Mouse (Mus musculus): ENCODE measurements at regions not wholly inside any gene's neighbourhood (a gene's known extent, or its start where the extent isn't known, plus 50 kb on each side); places are given as distances from the start of the nearest gene placed in this dataset.
"Not testable (repeated sequence)": the region's sequence is repeated elsewhere in the genome, so short reads cannot be mapped to it uniquely, and the experiment has no call there.

DNA sequence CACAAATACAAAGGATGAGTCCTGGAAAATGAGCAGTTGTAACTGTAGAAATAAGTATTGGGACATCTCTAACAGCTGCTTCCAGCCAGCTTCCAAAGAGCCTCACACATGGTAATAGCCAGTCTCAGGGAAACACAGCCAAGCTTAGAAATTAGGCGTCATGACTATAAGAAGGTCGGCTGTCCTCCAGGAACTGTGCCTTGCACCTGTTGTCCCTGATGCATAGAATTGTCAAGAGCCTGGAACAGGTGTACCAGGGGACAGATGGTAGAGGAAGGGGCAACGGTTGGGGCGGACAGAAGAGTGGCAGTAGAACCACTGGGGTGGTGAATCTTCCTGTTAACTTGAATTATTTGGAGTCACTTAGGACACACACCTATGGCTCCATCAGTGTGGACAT lies 162.1 kb downstream of the Trib2 start:
- DNase-seq (ENCODE audit: low spot score in 2 of 2): no peak

- no peak for DNase-seq (ENCODE audit: low spot score in 2 of 2)
Observed at GRCm38 (mm10) chr12:15653357-15653763, 163.4 kb downstream of the Trib2 start.

DNA sequence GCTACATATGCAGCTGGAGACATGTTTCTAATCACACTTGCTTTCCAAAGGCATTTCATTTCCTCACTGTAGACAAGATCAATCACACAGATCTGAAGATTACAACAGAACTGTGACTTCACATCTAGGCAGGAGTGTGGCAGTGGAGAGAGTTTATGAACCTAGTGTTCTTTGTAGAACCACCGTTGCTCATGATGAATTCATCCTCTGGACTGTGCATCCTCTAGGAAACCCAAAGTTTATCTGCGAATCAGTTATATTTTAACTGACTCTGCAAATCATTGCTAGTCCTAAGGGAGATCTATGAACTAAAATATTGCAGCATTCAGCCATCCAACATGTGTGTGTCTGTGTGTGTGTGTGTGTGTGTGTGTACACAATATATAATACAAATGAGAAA lies 165.4 kb downstream of the Trib2 start:
- no peak for DNase-seq (ENCODE audit: low spot score in 2 of 2)

DNA sequence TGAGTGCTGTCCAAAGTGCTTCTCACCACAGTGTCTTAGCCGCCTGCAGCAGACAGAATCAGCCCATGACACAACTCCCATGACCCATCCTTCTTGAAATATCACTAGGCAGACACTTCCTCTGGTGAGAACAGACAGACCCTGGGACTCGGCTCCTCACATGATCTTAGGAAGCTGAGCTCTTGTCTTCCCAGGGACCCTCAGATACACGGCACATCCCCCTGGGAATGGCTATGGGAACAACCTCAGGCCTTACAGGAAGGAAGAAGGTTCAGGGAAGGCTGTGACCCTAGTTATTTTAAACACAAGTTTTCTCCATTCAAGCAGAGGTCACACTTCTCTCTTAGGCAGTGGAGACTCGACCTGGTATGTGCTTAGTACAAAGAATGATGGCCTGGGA lies 166.8 kb downstream of the Trib2 start:
- DNase-seq (ENCODE audit: low spot score in 2 of 2): no peak

DNA sequence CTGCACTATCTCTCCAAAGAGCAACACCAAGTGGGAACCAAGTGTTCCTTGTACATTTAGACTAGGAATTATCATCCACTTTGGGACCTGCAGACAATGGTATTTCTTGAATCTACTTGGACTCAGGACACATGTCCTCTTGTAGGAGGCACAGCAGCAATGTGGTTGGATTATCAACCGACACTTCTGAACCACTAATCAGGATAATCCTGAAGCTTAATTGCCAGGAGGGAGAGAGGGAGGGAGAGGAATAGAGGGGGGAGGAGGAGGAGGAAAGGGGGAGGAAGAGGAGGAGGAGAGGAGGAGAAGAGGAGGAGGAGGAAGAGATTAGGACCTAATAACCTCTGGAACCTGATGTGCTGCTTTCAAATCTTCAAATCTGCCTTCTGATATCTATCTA lies 167.5 kb downstream of the Trib2 start:
- DNase-seq (ENCODE audit: low spot score in 2 of 2): no peak

DNA sequence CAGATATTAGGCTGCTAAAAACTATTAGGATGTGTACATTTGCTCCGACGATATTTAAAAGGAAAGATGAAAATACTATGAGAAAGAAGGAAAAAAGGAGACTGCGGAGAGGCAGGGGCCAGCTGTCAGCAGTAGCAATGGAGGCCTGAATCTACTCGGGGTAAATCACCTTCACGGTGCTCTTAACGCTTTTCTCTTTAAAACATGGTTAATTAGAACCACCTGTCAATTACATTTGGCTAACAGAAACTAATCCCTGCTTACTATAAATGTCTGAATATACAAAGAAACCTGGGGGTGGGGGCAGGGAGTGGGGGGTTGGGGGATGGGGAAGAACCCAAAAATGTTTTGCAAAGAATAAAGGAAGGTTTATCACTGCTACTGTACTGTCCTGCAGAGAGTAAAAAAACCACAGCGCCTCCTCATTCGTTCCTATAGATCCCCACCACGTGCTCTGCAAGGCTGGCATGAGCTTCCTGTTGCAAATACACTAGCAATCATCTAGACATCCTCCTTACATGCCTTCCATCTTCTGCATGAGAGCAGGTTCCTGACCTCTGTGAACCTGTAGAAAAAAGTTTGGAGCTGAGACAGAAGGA lies 172.5 kb downstream of the Trib2 start:
- no peak for DNase-seq (ENCODE audit: low spot score in 2 of 2)

GRCm38 (mm10) chr12:15643669-15644068 lies 173.1 kb downstream of the Trib2 start:
- no peak for DNase-seq (ENCODE audit: low spot score in 2 of 2)

DNA sequence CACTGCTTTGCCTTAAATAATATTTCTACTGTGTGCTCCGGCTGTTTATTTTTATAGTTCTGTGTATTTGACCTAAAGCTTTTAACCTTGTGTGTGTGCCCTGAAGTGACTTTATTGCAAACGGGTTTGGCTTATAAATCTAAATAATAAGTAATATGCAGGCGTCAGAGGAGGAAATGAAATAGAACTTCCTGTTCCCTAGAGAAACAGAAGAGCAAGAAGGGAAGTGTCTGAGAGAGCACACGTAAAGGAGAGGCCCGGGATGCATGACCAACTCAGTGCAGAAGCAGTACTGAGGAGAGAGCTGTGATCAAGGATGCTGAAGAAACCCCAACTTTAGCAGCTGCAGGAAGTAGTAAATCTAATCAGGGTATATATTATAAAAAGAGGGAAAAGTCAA lies 176.4 kb downstream of the Trib2 start:
- no peak for DNase-seq (ENCODE audit: low spot score in 2 of 2)

DNA sequence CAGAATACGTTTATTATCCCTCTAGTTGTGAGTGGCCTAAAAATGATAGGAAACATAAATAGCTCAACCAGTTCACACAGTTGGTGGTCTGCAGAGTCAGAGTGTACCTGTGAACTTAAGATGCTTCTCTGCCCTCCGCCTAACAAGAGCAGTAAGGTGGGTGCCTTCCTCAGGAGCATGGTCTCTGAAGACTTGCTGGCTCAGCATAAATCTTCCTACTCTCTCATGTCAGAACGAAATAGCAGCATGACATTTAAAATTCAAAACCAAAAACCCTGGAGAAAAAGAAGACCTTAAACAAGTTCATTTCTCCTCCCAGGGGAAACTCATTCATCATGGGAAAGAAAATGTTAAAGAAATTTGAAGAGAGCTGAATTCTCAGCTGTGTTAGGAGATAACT lies 186.8 kb downstream of the Trib2 start:
- no peak for DNase-seq (ENCODE audit: low spot score in 2 of 2)

GRCm38 (mm10) chr12:15619521-15619920 lies 197.2 kb downstream of the Trib2 start:
- DNase-seq (ENCODE audit: low spot score in 2 of 2): no peak

DNA sequence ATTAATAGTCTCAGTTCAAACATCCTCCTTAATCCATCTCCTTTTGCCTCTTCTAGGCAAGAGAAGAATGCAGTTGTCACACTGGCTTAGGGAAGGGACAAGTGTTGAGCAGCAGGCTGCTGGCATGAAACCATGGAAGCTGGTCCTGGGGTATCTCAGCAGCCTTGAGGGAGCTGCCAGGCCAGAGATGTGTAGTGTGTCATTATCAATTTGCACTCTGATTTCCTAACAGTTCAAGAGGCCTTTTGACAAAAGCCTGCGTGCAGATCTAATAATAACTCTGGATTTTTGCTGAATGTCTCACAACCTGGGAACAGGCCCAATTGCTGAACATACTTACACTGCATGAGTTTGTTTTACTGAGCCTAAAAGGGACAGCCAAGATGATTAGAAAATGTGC lies 199.4 kb downstream of the Trib2 start:
- no peak for DNase-seq (ENCODE audit: low spot score in 2 of 2)

GRCm38 (mm10) chr12:15611847-15612580 lies 204.7 kb downstream of the Trib2 start:
- DNase-seq (ENCODE audit: low spot score in 2 of 2): no peak

GRCm38 (mm10) chr12:15607091-15607490 lies 209.6 kb downstream of the Trib2 start:
- DNase-seq (ENCODE audit: low spot score in 2 of 2): no peak

- no peak for DNase-seq (ENCODE audit: low spot score in 2 of 2)
Observed at GRCm38 (mm10) chr12:15606095-15606494, 210.6 kb downstream of the Trib2 start.

DNA sequence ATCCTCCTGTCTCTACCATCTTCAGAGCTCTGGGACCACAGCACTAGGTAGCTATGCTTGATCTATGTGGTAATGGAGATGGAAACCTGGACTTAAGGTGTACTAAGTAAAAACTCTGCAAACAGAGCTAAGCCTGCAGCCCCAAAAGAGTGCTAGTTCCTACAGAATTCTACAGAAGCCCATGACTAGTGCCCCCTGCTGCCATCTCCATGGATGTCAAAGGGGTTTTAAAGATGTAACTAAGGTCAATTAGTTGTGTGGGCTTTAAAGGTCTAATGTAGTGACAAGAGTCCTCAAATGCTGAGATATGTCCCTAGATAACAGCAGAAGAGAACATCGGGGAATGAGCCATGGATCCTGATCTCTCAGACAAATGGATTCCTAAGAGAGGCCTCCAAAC lies 212.1 kb downstream of the Trib2 start:
- no peak for DNase-seq (ENCODE audit: low spot score in 2 of 2)

- DNase-seq (ENCODE audit: low spot score in 2 of 2): no peak
Observed at GRCm38 (mm10) chr12:15603885-15604284, 212.8 kb downstream of the Trib2 start.

- DNase-seq (ENCODE audit: low spot score in 2 of 2): no peak
Observed at GRCm38 (mm10) chr12:15603319-15603718, 213.4 kb downstream of the Trib2 start.

DNA sequence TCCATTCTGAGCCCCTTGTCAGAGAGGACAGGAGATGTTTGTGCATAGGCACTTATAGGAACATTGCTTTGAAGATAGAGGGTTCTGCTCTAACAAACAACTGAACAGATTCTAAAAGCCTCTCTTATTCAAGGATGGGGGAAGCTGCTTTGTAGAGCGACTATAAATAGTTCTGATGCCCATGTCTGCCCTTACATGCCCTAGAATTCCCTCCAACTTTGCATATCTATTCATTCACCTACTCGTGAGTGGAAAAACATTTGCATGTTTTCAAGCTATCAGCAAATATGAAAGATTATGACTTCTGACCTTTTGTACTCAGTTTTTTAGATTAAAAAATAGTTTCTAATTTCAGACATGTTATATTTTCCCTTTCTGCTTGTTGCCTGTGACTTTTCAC lies 222.0 kb downstream of the Trib2 start:
- no peak for DNase-seq (ENCODE audit: low spot score in 2 of 2)

- not testable (repeated sequence) for DNase-seq (ENCODE audit: low spot score in 2 of 2)
Observed at GRCm38 (mm10) chr12:15587864-15588263, 228.9 kb downstream of the Trib2 start.

DNA sequence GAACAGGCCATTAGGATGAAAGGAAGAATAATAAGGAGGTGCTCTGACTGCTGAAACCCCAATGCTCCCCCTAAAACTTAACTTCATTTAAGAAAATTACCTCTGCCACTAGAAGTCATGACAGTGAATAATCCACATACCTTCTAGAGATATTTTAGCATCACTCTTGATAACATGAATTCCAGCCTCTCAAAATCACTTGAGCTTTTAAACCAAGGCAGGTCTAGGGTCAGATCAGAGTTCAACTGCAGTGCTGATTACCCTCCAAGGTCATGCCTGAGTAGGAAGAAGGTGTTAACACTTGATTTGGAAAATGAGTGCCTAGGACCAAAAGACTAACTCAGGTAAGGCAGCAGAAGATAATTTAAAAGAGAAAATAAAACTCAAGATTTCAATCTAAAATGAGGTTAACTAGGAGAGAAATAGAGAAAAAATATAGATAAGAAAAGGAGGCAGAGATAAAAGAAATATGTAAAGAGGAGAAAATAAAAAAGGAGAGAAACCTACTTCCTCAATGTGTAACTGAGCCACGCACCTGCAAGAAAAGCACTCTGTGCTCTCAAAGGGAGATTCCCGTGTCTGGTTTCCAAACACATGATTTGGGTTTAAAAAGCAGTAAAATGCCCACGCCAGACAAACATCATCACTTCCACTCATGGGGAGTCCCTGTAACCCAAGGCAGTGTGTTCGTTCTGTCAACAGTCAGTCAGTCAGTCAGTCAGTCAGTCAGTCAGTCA lies 229.8 kb downstream of the Trib2 start:
- DNase-seq (ENCODE audit: low spot score in 2 of 2): no peak

DNA sequence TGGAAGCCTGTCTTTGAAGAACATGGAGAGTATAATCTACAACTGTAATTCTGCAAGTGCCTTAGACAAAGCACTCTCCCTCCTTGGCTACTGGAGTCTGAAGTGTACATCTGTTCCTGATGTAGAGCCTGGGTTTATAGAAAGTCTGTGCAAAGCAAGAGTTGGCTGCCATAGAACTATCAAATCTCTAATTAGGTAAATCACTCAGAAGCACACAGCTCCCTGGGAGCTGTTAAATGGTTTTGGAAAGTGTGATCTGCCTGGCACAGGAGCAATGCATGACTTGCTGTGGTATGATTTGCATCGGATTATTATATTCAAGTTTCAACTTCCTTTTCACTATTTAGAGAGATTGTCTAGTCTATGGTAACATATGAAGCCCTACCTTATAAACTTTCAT lies 230.9 kb downstream of the Trib2 start:
- DNase-seq (ENCODE audit: low spot score in 2 of 2): no peak

DNA sequence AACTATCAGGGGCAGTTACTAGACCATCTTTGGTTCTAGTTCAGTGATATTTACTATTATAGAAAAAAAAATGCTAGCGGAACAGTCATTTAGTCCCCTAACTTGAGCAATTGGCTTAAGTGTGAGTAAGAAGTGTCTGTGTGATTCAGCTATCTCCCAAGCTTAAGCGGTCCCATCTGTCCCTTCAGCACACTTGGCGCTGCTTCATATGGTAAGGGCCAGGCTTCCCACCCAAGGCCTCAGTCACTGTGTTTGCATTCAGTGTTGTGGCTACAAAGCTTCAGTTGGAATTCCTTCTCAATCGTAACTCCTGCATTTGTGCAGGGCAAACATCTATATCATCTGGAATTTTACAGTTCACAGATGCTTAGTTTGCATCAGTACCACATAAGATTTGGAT lies 232.0 kb downstream of the Trib2 start:
- peak in 1 of 2 experiments; percentile 8 for DNase-seq (ENCODE audit: low spot score in 2 of 2)

DNA sequence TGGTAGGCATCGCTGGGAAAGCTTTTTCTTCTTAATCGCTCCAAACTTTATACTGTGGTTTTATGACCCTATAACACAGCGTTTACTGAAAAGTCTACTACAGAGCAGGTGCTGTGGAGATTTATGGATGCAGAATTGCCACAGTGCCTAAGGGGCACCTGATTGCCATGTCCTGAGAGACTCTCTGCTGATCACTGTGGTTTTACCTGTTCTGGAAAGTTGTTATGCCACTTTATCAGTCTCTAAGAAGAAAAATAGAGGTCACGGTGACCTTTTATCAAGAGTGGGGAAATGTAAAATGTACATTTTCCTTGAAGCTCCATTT lies 250.0 kb downstream of the Trib2 start:
- no peak for DNase-seq (ENCODE audit: low spot score in 2 of 2)

Data from left cerebral cortex, adult 8-10 months (tissue).